In genomic region chr7:126821835-126822511, GRCm38 (mm10) we compare ENCODE assay signal across 9 mouse cellular contexts. TPM values are rescaled to one million over a fixed set of nuclear protein-coding genes. Genes with fewer than 3 reads are reported as not detected.
A peak's percentile ranks its signal among the peaks of the same experiment; 100 is the strongest.
DNase-seq lines count a peak whose midpoint lies in the region; ATAC-seq lines count a peak whose summit lies in the region.
"Had no signal": no experiment of that assay in that cellular context is flagged by ENCODE, and none has a peak within 500 bp of the region (broad histone marks: within the 10 kb centered on the region; RNA-seq: fewer than 3 reads in every experiment).

No protein-coding gene starts in this region.

- 20% methylated on average over 7 of the region's 7 CpGs for WGBS in embryonic facial prominence, embryonic 10.5 days
- WGBS in liver, embryonic 12.5 days (ENCODE audit: insufficient replicate concordance): 19% methylated on average over 7 of the region's 7 CpGs

- H3K36me3 ChIP-seq in embryonic facial prominence, embryonic 10.5 days (replicated peaks): no peaks in the 10 kb centered on the region
- H3K36me3 ChIP-seq in liver, embryonic 12.5 days: no peaks in the 10 kb centered on the region
- H3K36me3 ChIP-seq in splenic B cell, adult 2 months (ENCODE audit: control insufficient read depth, insufficient read depth, low read length, poor library complexity, severe bottlenecking): no peaks in the 10 kb centered on the region
- H3K36me3 ChIP-seq: embryonic facial prominence, embryonic 12.5 days had no signal

- DNase-seq in B cell, adult 2 months: peak; percentile 88 to 90
- DNase-seq in adrenal gland, postnatal 25 days: peak; percentile 82
- peak; percentile 83 for DNase-seq in embryonic facial prominence, embryonic 10.5 days (ENCODE audit: low spot score)
- DNase-seq in heart, adult 9 months (ENCODE audit: low spot score in 2 of 2): peak; percentile 74 to 83
- peak; percentile 81 for DNase-seq in kidney, adult 9 months
- peak; percentile 79 to 81 for DNase-seq in natural killer cell, adult 2 months (ENCODE audit: low spot score in 2 of 2)
- peak; percentile 87 for DNase-seq in splenic B cell, adult 2 months (ENCODE audit: low read depth, low spot score)

- H3K27ac ChIP-seq in embryonic facial prominence, embryonic 10.5 days (replicated peaks): no peak overlapping the region
- H3K27ac ChIP-seq in liver, embryonic 12.5 days: no peak overlapping the region
- H3K27ac ChIP-seq: embryonic facial prominence, embryonic 12.5 days had no signal

- H3K4me1 ChIP-seq in embryonic facial prominence, embryonic 10.5 days: peaks cover 25% of the 10 kb centered on the region
- peaks cover 7% of the 10 kb centered on the region; the same call in 1 of the 2 replicates for H3K4me1 ChIP-seq in liver, embryonic 12.5 days

- no peak overlapping the region for H3K9ac ChIP-seq in liver, embryonic 12.5 days

- 0 out of 2 replicates have a peak overlapping the region, but pooled peaks have one; percentile 58 for H3K4me3 ChIP-seq in embryonic facial prominence, embryonic 10.5 days
- H3K4me3 ChIP-seq in liver, embryonic 12.5 days: no peak overlapping the region
- H3K4me3 ChIP-seq: embryonic facial prominence, embryonic 12.5 days had no signal

- peak; percentile 35; the same call in 1 of the 2 replicates for ATAC-seq in liver, embryonic 12.5 days

- H3K4me2 ChIP-seq in liver, embryonic 12.5 days: no peak overlapping the region

- H3K27me3 ChIP-seq in embryonic facial prominence, embryonic 10.5 days (replicated peaks; ENCODE audit: low read depth, poor library complexity, severe bottlenecking): peaks cover 36% of the 10 kb centered on the region
- peaks cover 58% of the 10 kb centered on the region for H3K27me3 ChIP-seq in liver, embryonic 12.5 days (replicated peaks)
- H3K27me3 ChIP-seq in splenic B cell, adult 2 months (ENCODE audit: control insufficient read depth, insufficient read depth, low read length, poor library complexity, severe bottlenecking): no peaks in the 10 kb centered on the region

- H3K9me3 ChIP-seq in embryonic facial prominence, embryonic 10.5 days: no peaks in the 10 kb centered on the region
- H3K9me3 ChIP-seq in liver, embryonic 12.5 days (replicated peaks): no peaks in the 10 kb centered on the region
- H3K9me3 ChIP-seq: embryonic facial prominence, embryonic 12.5 days had no signal

RNA-seq across cellular contexts. Expression of gene 4930451I11Rik, which starts 9.5 kb away (rescaled TPM):
- total RNA-seq in adrenal gland, postnatal 25 days (2021): not detected in 2 replicates
- polyA plus RNA-seq in embryonic facial prominence, embryonic 10.5 days (2016; fragmentation: Nextera tagmentation; extraction: Ambion mirVana): not detected in 2 replicates
- polyA plus RNA-seq in liver, embryonic 12.5 days (2016; fragmentation: Nextera tagmentation; extraction: Ambion mirVana): not detected in 2 replicates
- polyA plus RNA-seq: embryonic facial prominence, embryonic 12.5 days had no signal

RNA-seq across cellular contexts. Expression of gene Fam57b, which starts 24.5 kb away (rescaled TPM):
- 17.2 and 17.3 TPM in 2 replicates for total RNA-seq in adrenal gland, postnatal 25 days (2021)
- 0.80 and 1.2 TPM in 2 replicates for polyA plus RNA-seq in embryonic facial prominence, embryonic 10.5 days (2016; fragmentation: Nextera tagmentation; extraction: Ambion mirVana)
- not detected in 2 replicates for polyA plus RNA-seq in liver, embryonic 12.5 days (2016; fragmentation: Nextera tagmentation; extraction: Ambion mirVana)

RNA-seq across cellular contexts. Expression of gene Doc2a, which starts 25.2 kb away (rescaled TPM):
- total RNA-seq in adrenal gland, postnatal 25 days (2021): 0.52 and 1.9 TPM in 2 replicates
- 3.1 and 5.5 TPM in 2 replicates for polyA plus RNA-seq in embryonic facial prominence, embryonic 10.5 days (2016; fragmentation: Nextera tagmentation; extraction: Ambion mirVana)
- polyA plus RNA-seq in liver, embryonic 12.5 days (2016; fragmentation: Nextera tagmentation; extraction: Ambion mirVana): 0.15 and 0.24 TPM in 2 replicates

RNA-seq across cellular contexts. Expression of gene Ppp4c, which starts 29.7 kb away (rescaled TPM):
- 91.5 and 101 TPM in 2 replicates for total RNA-seq in adrenal gland, postnatal 25 days (2021)
- 390 and 408 TPM in 2 replicates for polyA plus RNA-seq in embryonic facial prominence, embryonic 10.5 days (2016; fragmentation: Nextera tagmentation; extraction: Ambion mirVana)
- polyA plus RNA-seq in liver, embryonic 12.5 days (2016; fragmentation: Nextera tagmentation; extraction: Ambion mirVana): 191 and 205 TPM in 2 replicates

RNA-seq across cellular contexts. Expression of gene Hirip3, which starts 39.8 kb away (rescaled TPM):
- 23.2 and 39.1 TPM in 2 replicates for total RNA-seq in adrenal gland, postnatal 25 days (2021)
- polyA plus RNA-seq in embryonic facial prominence, embryonic 10.5 days (2016; fragmentation: Nextera tagmentation; extraction: Ambion mirVana): 49.3 and 57.0 TPM in 2 replicates
- 20.3 and 22.0 TPM in 2 replicates for polyA plus RNA-seq in liver, embryonic 12.5 days (2016; fragmentation: Nextera tagmentation; extraction: Ambion mirVana)
